Mouse (Mus musculus): Measurements from ENCODE around the gene Grin2a.

- TF ChIP-seq TAL1 (IDR thresholded peaks at IDR 0.05; ENCODE audit: low read length) = no peak
- no peak for TF ChIP-seq GATA1 (IDR thresholded peaks at IDR 0.05; ENCODE audit: low read length)
Observed at GRCm38 (mm10) chr16:9947430-9947829, 47.9 kb downstream of the Grin2a start.
